ENCODE assay signal across 27 mouse cellular contexts in the genomic region with DNA sequence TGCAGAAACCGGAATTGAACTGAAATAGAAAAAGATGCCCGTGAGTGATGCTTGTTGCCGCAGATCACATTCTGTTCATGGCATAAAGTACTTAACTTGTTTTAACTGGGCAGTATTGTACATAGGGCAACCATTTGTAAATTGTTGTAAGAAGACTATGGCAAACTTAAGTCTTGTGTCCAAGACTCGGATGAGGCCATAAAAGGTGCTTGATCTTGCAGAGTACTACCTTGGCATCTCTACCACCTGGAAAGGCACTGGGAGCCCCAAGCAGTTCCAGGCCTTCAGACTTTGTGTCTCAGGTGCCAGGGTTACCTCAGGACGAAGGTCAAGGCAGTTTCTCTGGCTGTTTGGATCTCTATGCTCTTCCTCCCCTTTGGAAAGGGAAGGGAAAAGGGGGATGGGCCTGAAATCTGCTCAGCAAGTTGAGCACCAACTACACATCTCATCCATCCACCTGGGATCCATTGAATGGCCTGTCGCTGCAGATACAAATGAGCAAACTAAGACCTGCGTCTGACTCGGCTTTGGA.
DNase-seq lines count a peak whose midpoint lies in the region; ATAC-seq and TF ChIP-seq lines count a peak whose summit lies in the region.
"Had no signal": no experiment of that assay in that cellular context is flagged by ENCODE, and none has a peak within 500 bp of the region (broad histone marks: within the 10 kb centered on the region; RNA-seq: fewer than 3 reads in every experiment).

No protein-coding gene starts in this region.

- no peak for TF ChIP-seq CTCF in kidney, adult 2 months (conservative IDR thresholded peaks at IDR 0.05; ENCODE audit: insufficient read depth, insufficient read length, low read depth, low read length)
- TF ChIP-seq CTCF in midbrain, postnatal 0 days (IDR thresholded peaks at IDR 0.05): no peak

- H3K4me3 ChIP-seq in heart, embryonic 12.5 days: no peak overlapping the region
- no peak overlapping the region for H3K4me3 ChIP-seq in kidney, adult 2 months (ENCODE audit: insufficient read depth, low read depth, low read length)
- H3K4me3 ChIP-seq in midbrain, embryonic 11.5 days (ENCODE audit: low read depth, low read length): no peak overlapping the region
- H3K4me3 ChIP-seq in midbrain, postnatal 0 days (ENCODE audit: low read depth, low read length): no peak overlapping the region
- H3K4me3 ChIP-seq: embryonic facial prominence, embryonic 10.5 days; embryonic facial prominence, embryonic 13.5 days; erythroblast, embryonic 14.5 days; forebrain, embryonic 12.5 days; forebrain, embryonic 15.5 days; heart, embryonic 10.5 days had no signal

- no peaks in the 10 kb centered on the region for H3K27me3 ChIP-seq in heart, embryonic 12.5 days (replicated peaks)
- H3K27me3 ChIP-seq in kidney, adult 2 months (replicated peaks; ENCODE audit: control insufficient read depth, insufficient read depth, low read length): no peaks in the 10 kb centered on the region
- no peaks in the 10 kb centered on the region for H3K27me3 ChIP-seq in midbrain, embryonic 11.5 days (ENCODE audit: control insufficient read depth, insufficient read depth, low read length)
- 0 out of 2 replicates have a peak, but pooled peaks cover 5% of the 10 kb centered on the region for H3K27me3 ChIP-seq in midbrain, postnatal 0 days (ENCODE audit: insufficient read depth, low read length)
- H3K27me3 ChIP-seq: forebrain, embryonic 12.5 days; forebrain, embryonic 15.5 days had no signal

- WGBS in heart, embryonic 12.5 days: 85% methylated on average over 8 of the region's 8 CpGs
- 85% methylated on average over 8 of the region's 8 CpGs for WGBS in kidney, adult 2 months
- WGBS in midbrain, embryonic 11.5 days: 91% methylated on average over 8 of the region's 8 CpGs
- 92% methylated on average over 8 of the region's 8 CpGs for WGBS in midbrain, postnatal 0 days

- DNase-seq in heart, adult 11 months: peak; percentile 61
- peak; percentile 34 for DNase-seq in kidney, adult 2 months
- no peak for DNase-seq in kidney, adult 11 months
- peak; percentile 68 for DNase-seq in midbrain, embryonic 11.5 days (ENCODE audit: low spot score, missing footprints)
- no peak for DNase-seq in midbrain, postnatal 0 days (ENCODE audit: low spot score)
- DNase-seq in skeletal muscle tissue, adult 2 months (ENCODE audit: low read depth, low spot score): peak; percentile 83
- no peak for DNase-seq in embryo, embryonic 10 days (ENCODE audit: low spot score)
- DNase-seq: adrenal gland, adult 2 months; adrenal gland, postnatal 14 days; cerebellum, adult 11 months; cerebellum, adult 2 months; cerebellum, adult 9-11 months; cerebellum, postnatal 25 days; embryo, embryonic 11 days; gastrocnemius, postnatal 36 days; heart, postnatal 36 days had no signal

- no peaks in the 10 kb centered on the region for H3K36me3 ChIP-seq in heart, embryonic 12.5 days
- H3K36me3 ChIP-seq in kidney, adult 2 months (ENCODE audit: control insufficient read depth, insufficient read depth, low read length): no peaks in the 10 kb centered on the region
- H3K36me3 ChIP-seq in midbrain, embryonic 11.5 days (ENCODE audit: control insufficient read depth, insufficient read depth, low read length): no peaks in the 10 kb centered on the region
- no peaks in the 10 kb centered on the region for H3K36me3 ChIP-seq in midbrain, postnatal 0 days (ENCODE audit: insufficient read depth, low read length)
- H3K36me3 ChIP-seq: embryonic facial prominence, embryonic 10.5 days; embryonic facial prominence, embryonic 13.5 days; forebrain, embryonic 12.5 days; forebrain, embryonic 15.5 days; heart, embryonic 10.5 days had no signal

- no peaks in the 10 kb centered on the region for H3K9me3 ChIP-seq in heart, embryonic 12.5 days (replicated peaks)
- no peaks in the 10 kb centered on the region for H3K9me3 ChIP-seq in midbrain, embryonic 11.5 days (ENCODE audit: control insufficient read depth, low read length)
- H3K9me3 ChIP-seq in midbrain, postnatal 0 days (ENCODE audit: low read length): no peaks in the 10 kb centered on the region
- H3K9me3 ChIP-seq: embryonic facial prominence, embryonic 10.5 days; embryonic facial prominence, embryonic 13.5 days; forebrain, embryonic 12.5 days; forebrain, embryonic 15.5 days; heart, embryonic 10.5 days had no signal

- peaks cover 36% of the 10 kb centered on the region for H3K4me1 ChIP-seq in heart, embryonic 12.5 days (replicated peaks)
- H3K4me1 ChIP-seq in kidney, adult 2 months (ENCODE audit: control insufficient read depth, insufficient read depth, low read length): peaks cover 5% of the 10 kb centered on the region; the same call in 1 of the 2 replicates
- no peaks in the 10 kb centered on the region for H3K4me1 ChIP-seq in midbrain, embryonic 11.5 days (ENCODE audit: control insufficient read depth, insufficient read depth, low read length)
- H3K4me1 ChIP-seq in midbrain, postnatal 0 days (ENCODE audit: insufficient read depth, low read length): no peaks in the 10 kb centered on the region

- H3K9ac ChIP-seq in heart, embryonic 12.5 days: no peak overlapping the region
- H3K9ac ChIP-seq in midbrain, embryonic 11.5 days (ENCODE audit: low read length): no peak overlapping the region
- no peak overlapping the region for H3K9ac ChIP-seq in midbrain, postnatal 0 days (replicated peaks; ENCODE audit: low read length, poor library complexity, severe bottlenecking)
- H3K9ac ChIP-seq: embryonic facial prominence, embryonic 13.5 days; forebrain, embryonic 12.5 days; forebrain, embryonic 15.5 days; hindbrain, embryonic 14.5 days had no signal

- ATAC-seq in heart, embryonic 12.5 days (ENCODE audit: insufficient number of reproducible peaks, low FRiP score): no peak
- ATAC-seq in midbrain, embryonic 11.5 days (ENCODE audit: low FRiP score): no peak
- no peak for ATAC-seq in midbrain, postnatal 0 days (ENCODE audit: low FRiP score)
- ATAC-seq: CD4-positive, CD25-positive, alpha-beta regulatory T cell, adult 4 months; forebrain, embryonic 15.5 days; hindbrain, postnatal 0 days; inflammation-experienced regulatory T-cells, adult 6 months had no signal

- no peak overlapping the region for H3K27ac ChIP-seq in heart, embryonic 12.5 days (ENCODE audit: poor library complexity, severe bottlenecking)
- H3K27ac ChIP-seq in kidney, adult 2 months (ENCODE audit: insufficient read depth, low read depth, low read length): no peak overlapping the region
- H3K27ac ChIP-seq in midbrain, embryonic 11.5 days (ENCODE audit: low read depth, low read length): no peak overlapping the region
- H3K27ac ChIP-seq in midbrain, postnatal 0 days (ENCODE audit: low read depth, low read length): no peak overlapping the region
- H3K27ac ChIP-seq: embryonic facial prominence, embryonic 10.5 days; embryonic facial prominence, embryonic 13.5 days; forebrain, embryonic 12.5 days; forebrain, embryonic 15.5 days; hindbrain, embryonic 14.5 days; hindbrain, postnatal 0 days had no signal

- TF ChIP-seq POLR2A in kidney, adult 2 months (IDR thresholded peaks at IDR 0.05; ENCODE audit: low read depth, low read length): no peak

- H3K4me2 ChIP-seq in heart, embryonic 12.5 days: no peak overlapping the region
- H3K4me2 ChIP-seq in midbrain, embryonic 11.5 days: no peak overlapping the region
- no peak overlapping the region for H3K4me2 ChIP-seq in midbrain, postnatal 0 days (ENCODE audit: low read depth, low read length, poor library complexity, severe bottlenecking)
- H3K4me2 ChIP-seq: embryonic facial prominence, embryonic 13.5 days; forebrain, embryonic 12.5 days; forebrain, embryonic 15.5 days; hindbrain, embryonic 14.5 days had no signal

Comparison
In these comparisons a context has a peak if more than half of its experiments do, and no peak if none do; other contexts are left out.
1. DNase-seq: peak in heart, adult 11 months (single experiment), kidney, adult 2 months (single experiment), midbrain, embryonic 11.5 days (single experiment) and skeletal muscle tissue, adult 2 months (single experiment); none in kidney, adult 11 months (single experiment), midbrain, postnatal 0 days (single experiment) and embryo, embryonic 10 days (single experiment).